Mouse (Mus musculus) kidney, embryonic 15.5 days (tissue): ENCODE measurements at regions not wholly inside any gene's neighbourhood (a gene's known extent, or its start where the extent isn't known, plus 50 kb on each side); places are given as distances from the start of the nearest gene placed in this dataset.
"Not testable (repeated sequence)": the region's sequence is repeated elsewhere in the genome, so short reads cannot be mapped to it uniquely, and the experiment has no call there.

Experiments
- ATAC-seq: fragments of 200-750 bp; cut with Nextera tagmentation; replicated peaks from 2 replicates; pipeline ENCODE4 v1.8.0; 2017; ENCODE audit warnings: moderate TSS enrichment; ENCODE audit not compliant: low FRiP score
- H3K27ac ChIP-seq: fragments of 300-500 bp; sonication (generic); 2 replicates; pipeline ENCODE4 v1.5.1; 2015; ENCODE audit warnings: mild to moderate bottlenecking, inconsistent platforms
- H3K27me3 ChIP-seq: fragments of 300-500 bp; sonication (generic); 2 replicates; pipeline ENCODE4 v1.6.1; 2015; ENCODE audit warnings: inconsistent platforms
- H3K36me3 ChIP-seq: fragments of 300-500 bp; sonication (generic); 2 replicates; pipeline ENCODE4 v1.6.1; 2015; ENCODE audit warnings: inconsistent platforms
- H3K4me1 ChIP-seq: fragments of 300-500 bp; sonication (generic); 2 replicates; pipeline ENCODE4 v1.6.1; 2015; ENCODE audit warnings: inconsistent platforms
- H3K4me2 ChIP-seq: fragments of 300-500 bp; sonication (generic); 2 replicates; pipeline ENCODE4 v1.6.1; 2015; ENCODE audit warnings: moderate library complexity, mild to moderate bottlenecking, inconsistent platforms
- H3K4me3 ChIP-seq: fragments of 300-500 bp; sonication (generic); replicated peaks from 2 replicates; pipeline ENCODE4 v1.5.1; 2015; ENCODE audit warnings: mild to moderate bottlenecking, inconsistent platforms
- H3K9ac ChIP-seq: fragments of 300-500 bp; sonication (generic); 2 replicates; pipeline ENCODE4 v1.6.1; 2015; ENCODE audit warnings: mild to moderate bottlenecking, inconsistent platforms
- H3K9me3 ChIP-seq: fragments of 300-500 bp; sonication (generic); replicated peaks from 2 replicates; pipeline ENCODE4 v1.6.1; 2016; ENCODE audit warnings: inconsistent platforms
- WGBS: fragments of 180-500 bp; shearing (Covaris S2); methylation state at CpG from one replicate; pipeline ENCODE4 v1.1.7; 2015; ENCODE audit warnings: mixed read lengths; 5-methylcytosine and 5-hydroxymethylcytosine counted together

GRCm38 (mm10) chr12:15493640-15494039 lies 323.1 kb downstream of the Trib2 start:
- Histone ChIP-seq H3K36me3 (no peaks in the 10 kb centered on the region), H3K9me3 (no peaks in the 10 kb centered on the region), H3K9ac (no peak overlapping the region), H3K4me3 (no peak overlapping the region), H3K27ac (no peak overlapping the region), H3K27me3 (no peaks in the 10 kb centered on the region), H3K4me1 (no peaks in the 10 kb centered on the region), H3K4me2 (no peak overlapping the region)
- no peak for ATAC-seq
- WGBS: 86% methylated on average over 2 of the region's 2 CpGs

- H3K9ac ChIP-seq: no peak overlapping the region
- WGBS: 86% methylated on average over 3 of the region's 3 CpGs
- no peak for ATAC-seq
- no peak overlapping the region for H3K4me2 ChIP-seq
- H3K27me3 ChIP-seq: no peaks in the 10 kb centered on the region
- H3K4me1 ChIP-seq: no peaks in the 10 kb centered on the region
- H3K4me3 ChIP-seq: no peak overlapping the region
- H3K27ac ChIP-seq: no peak overlapping the region
- no peaks in the 10 kb centered on the region for H3K9me3 ChIP-seq
- H3K36me3 ChIP-seq: no peaks in the 10 kb centered on the region
Observed at GRCm38 (mm10) chr12:15472741-15473140, 344.0 kb downstream of the Trib2 start.

GRCm38 (mm10) chr12:15459429-15459828 lies 357.3 kb downstream of the Trib2 start:
- Histone ChIP-seq H3K4me1 (0 out of 2 replicates have a peak, but pooled peaks cover 3% of the 10 kb centered on the region), H3K36me3 (no peaks in the 10 kb centered on the region), H3K27ac (no peak overlapping the region), H3K4me2 (no peak overlapping the region), H3K9ac (no peak overlapping the region), H3K27me3 (no peaks in the 10 kb centered on the region), H3K9me3 (no peaks in the 10 kb centered on the region), H3K4me3 (no peak overlapping the region)
- 91% methylated on average over 1 of the region's 1 CpGs for WGBS
- no peak for ATAC-seq

- H3K4me1 ChIP-seq, ATAC-seq, H3K4me3 ChIP-seq, H3K4me2 ChIP-seq, H3K9ac ChIP-seq, H3K27ac ChIP-seq, H3K9me3 ChIP-seq, H3K27me3 ChIP-seq, H3K36me3 ChIP-seq: not testable (repeated sequence)
Observed at GRCm38 (mm10) chr12:15456369-15456768, 360.4 kb downstream of the Trib2 start.

GRCm38 (mm10) chr12:15455744-15456143 lies 361.0 kb downstream of the Trib2 start:
- Histone ChIP-seq H3K9me3 (no peaks in the 10 kb centered on the region), H3K4me3 (no peak overlapping the region), H3K4me1 (0 out of 2 replicates have a peak, but pooled peaks cover 1% of the 10 kb centered on the region), H3K36me3 (no peaks in the 10 kb centered on the region), H3K4me2 (no peak overlapping the region), H3K9ac (no peak overlapping the region), H3K27ac (no peak overlapping the region), H3K27me3 (no peaks in the 10 kb centered on the region)
- 91% methylated on average over 2 of the region's 2 CpGs for WGBS
- no peak for ATAC-seq

- Histone ChIP-seq H3K27me3 (no peaks in the 10 kb centered on the region), H3K4me1 (no peaks in the 10 kb centered on the region), H3K4me3 (no peak overlapping the region), H3K9ac (no peak overlapping the region), H3K27ac (no peak overlapping the region), H3K9me3 (0 out of 2 replicates have a peak, but pooled peaks cover 7% of the 10 kb centered on the region), H3K36me3 (no peaks in the 10 kb centered on the region), H3K4me2 (no peak overlapping the region)
- no peak for ATAC-seq
- 80% methylated on average over 4 of the region's 4 CpGs for WGBS
Observed at GRCm38 (mm10) chr12:15449484-15449883, 367.2 kb downstream of the Trib2 start.

- Histone ChIP-seq H3K4me2 (no peak overlapping the region), H3K27ac (no peak overlapping the region), H3K36me3 (no peaks in the 10 kb centered on the region), H3K27me3 (peaks cover 2% of the 10 kb centered on the region; the same call in 1 of the 2 replicates), H3K4me1 (no peaks in the 10 kb centered on the region), H3K4me3 (no peak overlapping the region), H3K9me3 (no peaks in the 10 kb centered on the region), H3K9ac (no peak overlapping the region)
- WGBS: 15% methylated on average over 4 of the region's 4 CpGs
- ATAC-seq: no peak
Observed at GRCm38 (mm10) chr12:15416180-15416766, 400.4 kb downstream of the Trib2 start.

- no peak overlapping the region for H3K4me2 ChIP-seq
- H3K27me3 ChIP-seq: no peaks in the 10 kb centered on the region
- H3K9ac ChIP-seq: no peak overlapping the region
- WGBS: 76% methylated on average over 3 of the region's 3 CpGs
- H3K9me3 ChIP-seq: no peaks in the 10 kb centered on the region
- H3K4me3 ChIP-seq: no peak overlapping the region
- no peaks in the 10 kb centered on the region for H3K4me1 ChIP-seq
- ATAC-seq: no peak
- H3K27ac ChIP-seq: no peak overlapping the region
- H3K36me3 ChIP-seq: no peaks in the 10 kb centered on the region
Observed at GRCm38 (mm10) chr12:15410419-15410818, 406.3 kb downstream of the Trib2 start.

- H3K27ac ChIP-seq, H3K36me3 ChIP-seq, H3K9me3 ChIP-seq, H3K4me2 ChIP-seq, H3K4me1 ChIP-seq, ATAC-seq, H3K9ac ChIP-seq, H3K4me3 ChIP-seq, H3K27me3 ChIP-seq: not testable (repeated sequence)
- 73% methylated on average over 3 of the region's 3 CpGs for WGBS
Observed at GRCm38 (mm10) chr12:15407577-15407976, 409.1 kb downstream of the Trib2 start.

- no peak overlapping the region for H3K4me2 ChIP-seq
- 88% methylated on average over 3 of the region's 3 CpGs for WGBS
- no peak overlapping the region for H3K27ac ChIP-seq
- no peaks in the 10 kb centered on the region for H3K27me3 ChIP-seq
- H3K4me3 ChIP-seq: no peak overlapping the region
- H3K4me1 ChIP-seq: no peaks in the 10 kb centered on the region
- H3K36me3 ChIP-seq: no peaks in the 10 kb centered on the region
- no peaks in the 10 kb centered on the region for H3K9me3 ChIP-seq
- H3K9ac ChIP-seq: no peak overlapping the region
- no peak for ATAC-seq
Observed at GRCm38 (mm10) chr12:15392641-15393040, 424.1 kb downstream of the Trib2 start.

GRCm38 (mm10) chr12:15388574-15388973 lies 428.1 kb downstream of the Trib2 start:
- WGBS: 79% methylated on average over 1 of the region's 1 CpGs
- Histone ChIP-seq H3K9ac (no peak overlapping the region), H3K9me3 (no peaks in the 10 kb centered on the region)

GRCm38 (mm10) chr12:15357808-15358207 lies 458.9 kb downstream of the Trib2 start:
- no peaks in the 10 kb centered on the region for H3K9me3 ChIP-seq
- H3K36me3 ChIP-seq: no peaks in the 10 kb centered on the region
- no peak overlapping the region for H3K4me3 ChIP-seq
- H3K9ac ChIP-seq: no peak overlapping the region
- WGBS: 82% methylated on average over 1 of the region's 1 CpGs
- no peaks in the 10 kb centered on the region for H3K4me1 ChIP-seq
- no peak overlapping the region for H3K4me2 ChIP-seq
- no peaks in the 10 kb centered on the region for H3K27me3 ChIP-seq
- no peak for ATAC-seq
- H3K27ac ChIP-seq: no peak overlapping the region

More at GRCm38 (mm10) chr12:15388574-15388973, 428.1 kb downstream of the Trib2 start:
- Histone ChIP-seq H3K4me3 (no peak overlapping the region), H3K27me3 (no peaks in the 10 kb centered on the region), H3K36me3 (no peaks in the 10 kb centered on the region), H3K4me2 (no peak overlapping the region), H3K4me1 (no peaks in the 10 kb centered on the region), H3K27ac (no peak overlapping the region)
- no peak for ATAC-seq
